ENCODE assay signal across 8 mouse cellular contexts in the genomic region with DNA sequence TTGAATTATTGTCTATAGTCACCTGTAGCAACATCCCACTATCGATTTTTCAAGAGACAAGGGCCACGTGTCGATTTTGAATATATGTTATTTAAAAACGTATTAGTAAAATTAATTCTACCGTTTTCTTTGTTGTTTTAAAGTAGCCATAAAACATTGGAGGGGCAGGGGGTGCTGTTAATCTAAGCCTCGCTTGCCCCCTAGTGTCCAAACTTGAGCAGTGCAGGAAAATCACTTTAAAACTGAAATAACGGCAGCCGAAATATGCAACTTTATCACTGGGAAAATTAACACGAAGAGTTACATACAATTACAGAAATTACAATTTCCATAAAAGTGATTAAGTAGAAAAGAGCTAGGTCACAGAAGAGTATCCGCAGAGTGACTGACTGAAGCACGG. TPM values are rescaled to one million over a fixed set of nuclear protein-coding genes. Genes with fewer than 3 reads are reported as not detected.
DNase-seq lines count a peak whose midpoint lies in the region; ATAC-seq lines count a peak whose summit lies in the region.

No protein-coding gene starts in this region.

- no peaks in the 10 kb centered on the region for H3K27me3 ChIP-seq in embryonic facial prominence, embryonic 11.5 days (ENCODE audit: control insufficient read depth, insufficient read depth, low read length)
- H3K27me3 ChIP-seq in embryonic facial prominence, embryonic 10.5 days (replicated peaks; ENCODE audit: low read depth, poor library complexity, severe bottlenecking), result peaks cover 7% of the 10 kb centered on the region; the same call in 1 of the 2 replicates
- H3K27me3 ChIP-seq in midbrain, embryonic 14.5 days (ENCODE audit: control insufficient read depth, insufficient read depth, low read length), result no peaks in the 10 kb centered on the region
- peaks cover 8% of the 10 kb centered on the region; the same call in 1 of the 2 replicates for H3K27me3 ChIP-seq in midbrain, embryonic 15.5 days (replicated peaks)

- H3K36me3 ChIP-seq in embryonic facial prominence, embryonic 11.5 days (replicated peaks; ENCODE audit: control insufficient read depth, insufficient read depth, low read depth, low read length), result no peaks in the 10 kb centered on the region
- H3K36me3 ChIP-seq in embryonic facial prominence, embryonic 10.5 days (replicated peaks), result no peaks in the 10 kb centered on the region
- no peaks in the 10 kb centered on the region for H3K36me3 ChIP-seq in midbrain, embryonic 14.5 days (ENCODE audit: control insufficient read depth, insufficient read depth, low read length)
- H3K36me3 ChIP-seq in midbrain, embryonic 15.5 days (replicated peaks), result no peaks in the 10 kb centered on the region

- H3K4me1 ChIP-seq in embryonic facial prominence, embryonic 11.5 days (ENCODE audit: control insufficient read depth, insufficient read depth, low read length), result no peaks in the 10 kb centered on the region
- H3K4me1 ChIP-seq in embryonic facial prominence, embryonic 10.5 days, result no peaks in the 10 kb centered on the region
- no peaks in the 10 kb centered on the region for H3K4me1 ChIP-seq in midbrain, embryonic 14.5 days (ENCODE audit: control insufficient read depth, insufficient read depth, low read length)
- no peaks in the 10 kb centered on the region for H3K4me1 ChIP-seq in midbrain, embryonic 15.5 days

- H3K9me3 ChIP-seq in embryonic facial prominence, embryonic 11.5 days (replicated peaks; ENCODE audit: control insufficient read depth, low read length), result no peaks in the 10 kb centered on the region
- no peaks in the 10 kb centered on the region for H3K9me3 ChIP-seq in embryonic facial prominence, embryonic 10.5 days
- no peaks in the 10 kb centered on the region for H3K9me3 ChIP-seq in midbrain, embryonic 14.5 days (ENCODE audit: control insufficient read depth, low read length)
- H3K9me3 ChIP-seq in midbrain, embryonic 15.5 days, result no peaks in the 10 kb centered on the region

- WGBS in embryonic facial prominence, embryonic 11.5 days, result 22% methylated on average over 11 of the region's 11 CpGs
- WGBS in embryonic facial prominence, embryonic 10.5 days, result 26% methylated on average over 11 of the region's 11 CpGs
- 20% methylated on average over 11 of the region's 11 CpGs for WGBS in midbrain, embryonic 14.5 days
- WGBS in midbrain, embryonic 15.5 days, result 19% methylated on average over 11 of the region's 11 CpGs

- DNase-seq in embryonic facial prominence, embryonic 11.5 days (ENCODE audit: low spot score), result peak; percentile 73
- DNase-seq in embryonic facial prominence, embryonic 10.5 days (ENCODE audit: low spot score), result no peak
- peak; percentile 87 for DNase-seq in midbrain, embryonic 14.5 days
- peak; percentile 67 for DNase-seq in layer of hippocampus, adult 9-10 months (ENCODE audit: low spot score)
- peak; percentile 77 for DNase-seq in retina, embryonic 14.5 days (ENCODE audit: low spot score)
- DNase-seq in spleen, postnatal 4 days (ENCODE audit: low spot score in 2 of 2), result no peak

- H3K4me3 ChIP-seq in embryonic facial prominence, embryonic 11.5 days (ENCODE audit: low read depth, low read length), result no peak overlapping the region
- H3K4me3 ChIP-seq in embryonic facial prominence, embryonic 10.5 days, result no peak overlapping the region
- H3K4me3 ChIP-seq in midbrain, embryonic 14.5 days (replicated peaks; ENCODE audit: low read depth, low read length), result no peak overlapping the region
- no peak overlapping the region for H3K4me3 ChIP-seq in midbrain, embryonic 15.5 days

- no peak overlapping the region for H3K4me2 ChIP-seq in embryonic facial prominence, embryonic 11.5 days (ENCODE audit: low read depth, low read length)
- no peak overlapping the region for H3K4me2 ChIP-seq in midbrain, embryonic 14.5 days (ENCODE audit: low read length)
- H3K4me2 ChIP-seq in midbrain, embryonic 15.5 days, result no peak overlapping the region

- no peak overlapping the region for H3K27ac ChIP-seq in embryonic facial prominence, embryonic 11.5 days (replicated peaks; ENCODE audit: low read depth, low read length)
- H3K27ac ChIP-seq in embryonic facial prominence, embryonic 10.5 days (replicated peaks), result no peak overlapping the region
- no peak overlapping the region for H3K27ac ChIP-seq in midbrain, embryonic 14.5 days (replicated peaks; ENCODE audit: low read depth, low read length)
- H3K27ac ChIP-seq in midbrain, embryonic 15.5 days, result no peak overlapping the region

- ATAC-seq in embryonic facial prominence, embryonic 11.5 days (replicated peaks; ENCODE audit: insufficient number of reproducible peaks, low FRiP score, low TSS enrichment, low read depth), result no peak
- no peak for ATAC-seq in midbrain, embryonic 14.5 days (ENCODE audit: low FRiP score, low TSS enrichment)
- ATAC-seq in midbrain, embryonic 15.5 days (replicated peaks), result no peak
- ATAC-seq in common myeloid progenitor, adult 5-6 weeks (replicated peaks; ENCODE audit: low read depth, poor library complexity, severe bottlenecking), result peak; percentile 64; the same call in 1 of the 2 replicates

- H3K9ac ChIP-seq in embryonic facial prominence, embryonic 11.5 days (replicated peaks; ENCODE audit: low read length), result no peak overlapping the region
- H3K9ac ChIP-seq in midbrain, embryonic 14.5 days (replicated peaks; ENCODE audit: low read length), result no peak overlapping the region
- H3K9ac ChIP-seq in midbrain, embryonic 15.5 days, result no peak overlapping the region

RNA-seq across cellular contexts. Expression of gene Fam19a4, which starts 55.2 kb away (rescaled TPM):
- polyA plus RNA-seq in embryonic facial prominence, embryonic 11.5 days (2014; fragmentation: Nextera tagmentation; extraction: Ambion mirVana), result 1.2 and 2.8 TPM in 2 replicates
- 1.2 and 1.5 TPM in 2 replicates for polyA plus RNA-seq in embryonic facial prominence, embryonic 10.5 days (2016; fragmentation: Nextera tagmentation; extraction: Ambion mirVana)
- 5.7 and 8.0 TPM in 2 replicates for polyA plus RNA-seq in midbrain, embryonic 14.5 days (2014; fragmentation: Nextera tagmentation; extraction: Ambion mirVana)
- 6.4 and 6.6 TPM in 2 replicates for polyA plus RNA-seq in midbrain, embryonic 15.5 days (2015; fragmentation: Nextera tagmentation; extraction: Ambion mirVana)
- total RNA-seq in common myeloid progenitor, adult 5-6 weeks (2017), result not detected in 2 replicates

Comparison
In these comparisons a context has a peak if more than half of its experiments do, and no peak if none do; other contexts are left out.
1. DNase-seq: peak in embryonic facial prominence, embryonic 11.5 days (single experiment), midbrain, embryonic 14.5 days (single experiment), layer of hippocampus, adult 9-10 months (single experiment) and retina, embryonic 14.5 days (single experiment); none in embryonic facial prominence, embryonic 10.5 days (single experiment) and spleen, postnatal 4 days (0 of 2).